17 mouse cellular contexts compared by ENCODE assay signal in genomic region chr16:93584976-93585702, GRCm38 (mm10). TPM values are rescaled to one million over a fixed set of nuclear protein-coding genes. Genes with fewer than 3 reads are reported as not detected.
DNase-seq lines count a peak whose midpoint lies in the region; ATAC-seq and TF ChIP-seq lines count a peak whose summit lies in the region.
"Had no signal": no experiment of that assay in that cellular context is flagged by ENCODE, and none has a peak within 500 bp of the region (broad histone marks: within the 10 kb centered on the region; RNA-seq: fewer than 3 reads in every experiment).

No protein-coding gene starts in this region.

- no peak overlapping the region for H3K9ac ChIP-seq in limb, embryonic 15.5 days
- no peak overlapping the region for H3K9ac ChIP-seq in midbrain, postnatal 0 days (replicated peaks; ENCODE audit: low read length, poor library complexity, severe bottlenecking)
- H3K9ac ChIP-seq: hindbrain, embryonic 15.5 days had no signal

- intact Hi-C loops in gastrocnemius, adult 2 months (cut with DNase I) = no loop called here

- peak; percentile 31 for ATAC-seq in limb, embryonic 15.5 days (ENCODE audit: insufficient number of reproducible peaks, low FRiP score, low TSS enrichment, low read depth)
- no peak for ATAC-seq in midbrain, postnatal 0 days (ENCODE audit: low FRiP score)

- no peak for TF ChIP-seq CTCF in gastrocnemius, adult 2 months (IDR thresholded peaks at IDR 0.05)
- TF ChIP-seq CTCF in midbrain, postnatal 0 days (IDR thresholded peaks at IDR 0.05) = no peak

- peak; percentile 52 for DNase-seq in gastrocnemius, adult 2 months
- no peak for DNase-seq in gastrocnemius, postnatal 25 days
- no peak for DNase-seq in limb, embryonic 10.5 days (ENCODE audit: low spot score)
- peak; percentile 54 for DNase-seq in CD4-positive helper T cell, adult 2 months (ENCODE audit: low read depth, low spot score)
- peak; percentile 62 for DNase-seq in induced T-regulatory cell, adult 2 months (ENCODE audit: low read depth)
- no peak for DNase-seq in midbrain, postnatal 0 days (ENCODE audit: low spot score)
- no peak for DNase-seq in layer of hippocampus, postnatal 25 days (ENCODE audit: extremely low spot score in 1 of 2, low spot score in 1 of 2)
- DNase-seq: adrenal gland, postnatal 10 days; embryo, embryonic 11 days; layer of hippocampus, postnatal 36 days had no signal

- H3K9me3 ChIP-seq in limb, embryonic 15.5 days = no peaks in the 10 kb centered on the region
- no peaks in the 10 kb centered on the region for H3K9me3 ChIP-seq in limb, embryonic 10.5 days (replicated peaks)
- H3K9me3 ChIP-seq in midbrain, postnatal 0 days (ENCODE audit: low read length) = no peaks in the 10 kb centered on the region
- H3K9me3 ChIP-seq: hindbrain, embryonic 15.5 days had no signal

- no peak overlapping the region for H3K4me2 ChIP-seq in limb, embryonic 15.5 days
- H3K4me2 ChIP-seq in midbrain, postnatal 0 days (ENCODE audit: low read depth, low read length, poor library complexity, severe bottlenecking) = no peak overlapping the region
- H3K4me2 ChIP-seq: heart, embryonic 11.5 days; hindbrain, embryonic 15.5 days had no signal

- H3K27me3 ChIP-seq in limb, embryonic 15.5 days = no peaks in the 10 kb centered on the region
- H3K27me3 ChIP-seq in limb, embryonic 10.5 days (ENCODE audit: low read depth, poor library complexity, severe bottlenecking) = no peaks in the 10 kb centered on the region
- no peaks in the 10 kb centered on the region for H3K27me3 ChIP-seq in midbrain, postnatal 0 days (ENCODE audit: insufficient read depth, low read length)
- H3K27me3 ChIP-seq: hindbrain, embryonic 15.5 days had no signal

- 81% methylated on average over 24 of the region's 24 CpGs for WGBS in limb, embryonic 15.5 days
- 92% methylated on average over 24 of the region's 24 CpGs for WGBS in limb, embryonic 10.5 days
- WGBS in midbrain, postnatal 0 days = 95% methylated on average over 24 of the region's 24 CpGs

- no peak overlapping the region for H3K27ac ChIP-seq in gastrocnemius, adult 2 months
- no peak overlapping the region for H3K27ac ChIP-seq in limb, embryonic 15.5 days
- no peak overlapping the region for H3K27ac ChIP-seq in limb, embryonic 10.5 days
- no peak overlapping the region for H3K27ac ChIP-seq in midbrain, postnatal 0 days (ENCODE audit: low read depth, low read length)
- H3K27ac ChIP-seq: hindbrain, embryonic 15.5 days had no signal

- H3K4me1 ChIP-seq in limb, embryonic 15.5 days = no peaks in the 10 kb centered on the region
- peaks cover 16% of the 10 kb centered on the region for H3K4me1 ChIP-seq in limb, embryonic 10.5 days
- no peaks in the 10 kb centered on the region for H3K4me1 ChIP-seq in midbrain, postnatal 0 days (ENCODE audit: insufficient read depth, low read length)
- H3K4me1 ChIP-seq: hindbrain, embryonic 15.5 days had no signal

- peaks cover 41% of the 10 kb centered on the region for H3K36me3 ChIP-seq in limb, embryonic 15.5 days
- H3K36me3 ChIP-seq in limb, embryonic 10.5 days = peaks cover 29% of the 10 kb centered on the region
- H3K36me3 ChIP-seq in midbrain, postnatal 0 days (ENCODE audit: insufficient read depth, low read length) = peaks cover 29% of the 10 kb centered on the region

- H3K4me3 ChIP-seq in gastrocnemius, adult 2 months = no peak overlapping the region
- no peak overlapping the region for H3K4me3 ChIP-seq in limb, embryonic 15.5 days
- H3K4me3 ChIP-seq in limb, embryonic 10.5 days = no peak overlapping the region
- H3K4me3 ChIP-seq in midbrain, postnatal 0 days (ENCODE audit: low read depth, low read length) = no peak overlapping the region
- H3K4me3 ChIP-seq: erythroblast, embryonic 14.5 days; hindbrain, embryonic 15.5 days had no signal

RNA-seq across cellular contexts. Expression of gene Setd4, which starts 18.7 kb away (rescaled TPM):
- 1 to 10 TPM in 1 of 2 experiments, under 1 TPM in 1; 0.67 to 1.1 TPM for total RNA-seq in gastrocnemius, adult 2 months (2021)
- total RNA-seq in gastrocnemius, postnatal 25 days (2021) = under 1 TPM; 0.36 to 0.80 TPM
- polyA plus RNA-seq in limb, embryonic 15.5 days (2015; fragmentation: Nextera tagmentation; extraction: Ambion mirVana) = 13.3 and 14.3 TPM in 2 replicates
- polyA plus RNA-seq in limb, embryonic 10.5 days (2016; fragmentation: Nextera tagmentation; extraction: Ambion mirVana) = 11.8 and 17.0 TPM in 2 replicates
- 20.3 and 29.6 TPM in 2 replicates for total RNA-seq in midbrain, postnatal 0 days (2014; rRNA removed)
- polyA plus RNA-seq in midbrain, postnatal 0 days (2015; fragmentation: Nextera tagmentation; extraction: Ambion mirVana) = 14.9 and 17.2 TPM in 2 replicates
- total RNA-seq in layer of hippocampus, postnatal 25 days (2021) = 10 to 100 TPM in 1 of 2 experiments, 1 to 10 TPM in 1; 7.0 to 11.6 TPM

RNA-seq across cellular contexts. Expression of gene Cbr1, which starts 20.5 kb away (rescaled TPM):
- total RNA-seq in gastrocnemius, adult 2 months (2021) = 10 to 100 TPM; 17.4 to 27.5 TPM
- total RNA-seq in gastrocnemius, postnatal 25 days (2021) = 10 to 100 TPM; 19.2 to 21.6 TPM
- 83.4 and 86.3 TPM in 2 replicates for polyA plus RNA-seq in limb, embryonic 15.5 days (2015; fragmentation: Nextera tagmentation; extraction: Ambion mirVana)
- 94.3 and 102 TPM in 2 replicates for polyA plus RNA-seq in limb, embryonic 10.5 days (2016; fragmentation: Nextera tagmentation; extraction: Ambion mirVana)
- total RNA-seq in midbrain, postnatal 0 days (2014; rRNA removed) = 76.2 and 103 TPM in 2 replicates
- 111 and 118 TPM in 2 replicates for polyA plus RNA-seq in midbrain, postnatal 0 days (2015; fragmentation: Nextera tagmentation; extraction: Ambion mirVana)
- total RNA-seq in layer of hippocampus, postnatal 25 days (2021) = 10 to 100 TPM; 67.9 to 76.2 TPM

RNA-seq across cellular contexts. Expression of gene Gm5678, which starts 42.8 kb away (rescaled TPM):
- 1 to 10 TPM; 1.3 to 1.5 TPM for total RNA-seq in gastrocnemius, adult 2 months (2021)
- 1 to 10 TPM in 1 of 2 experiments, under 1 TPM in 1; 0.59 to 1.7 TPM for total RNA-seq in gastrocnemius, postnatal 25 days (2021)
- 0.19 TPM in 1 of 2 replicates, not detected in the other for polyA plus RNA-seq in limb, embryonic 15.5 days (2015; fragmentation: Nextera tagmentation; extraction: Ambion mirVana)
- not detected in 2 replicates for polyA plus RNA-seq in limb, embryonic 10.5 days (2016; fragmentation: Nextera tagmentation; extraction: Ambion mirVana)
- not detected in 2 replicates for total RNA-seq in midbrain, postnatal 0 days (2014; rRNA removed)
- polyA plus RNA-seq in midbrain, postnatal 0 days (2015; fragmentation: Nextera tagmentation; extraction: Ambion mirVana) = not detected in 2 replicates
- total RNA-seq in layer of hippocampus, postnatal 25 days (2021) = 1 to 10 TPM; 3.5 to 3.6 TPM
- total RNA-seq: megakaryocyte-erythroid progenitor cell, adult 5-6 weeks had no signal
- polyA plus RNA-seq: erythroblast, embryonic 14.5 days; heart, embryonic 11.5 days; hindbrain, embryonic 15.5 days; limb, embryonic 14.5 days; small intestine, adult 2 months had no signal

Comparison
In these comparisons a context has a peak if more than half of its experiments do, and no peak if none do; other contexts are left out.
1. DNase-seq: peak in gastrocnemius, adult 2 months (single experiment), CD4-positive helper T cell, adult 2 months (single experiment) and induced T-regulatory cell, adult 2 months (single experiment); none in gastrocnemius, postnatal 25 days (single experiment), limb, embryonic 10.5 days (single experiment), midbrain, postnatal 0 days (single experiment) and layer of hippocampus, postnatal 25 days (0 of 2).